Mouse (Mus musculus) heart, adult 11 months (tissue): Measurements from ENCODE around the gene Phldb2.
A peak's percentile ranks its signal among the peaks of the same experiment; 100 is the strongest.

Source experiments
- DNase-seq: peaks from one replicate; pipeline ENCODE4 v3.0.0; 2022

Gene Phldb2

DNA sequence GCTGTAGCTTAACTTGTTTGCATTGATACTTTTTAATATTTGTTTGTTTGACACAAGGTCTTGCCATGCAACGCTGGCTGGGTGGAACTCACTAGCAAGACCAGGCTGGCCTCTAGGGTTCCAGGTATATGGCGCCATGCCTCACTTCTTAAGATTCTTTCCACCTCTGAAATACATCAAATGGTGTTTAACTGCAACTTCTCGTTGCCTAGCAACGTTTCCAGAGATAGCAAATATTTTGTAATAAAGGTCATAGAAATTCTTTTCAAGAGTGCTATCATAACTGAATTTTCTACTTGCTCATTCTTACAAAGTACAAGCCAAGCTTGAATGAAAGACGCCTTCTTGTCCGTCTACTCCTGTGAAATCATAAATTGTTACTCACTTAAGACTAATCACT, 165.7 kb downstream of the Phldb2 start:
- peak; percentile 45 for DNase-seq

DNA sequence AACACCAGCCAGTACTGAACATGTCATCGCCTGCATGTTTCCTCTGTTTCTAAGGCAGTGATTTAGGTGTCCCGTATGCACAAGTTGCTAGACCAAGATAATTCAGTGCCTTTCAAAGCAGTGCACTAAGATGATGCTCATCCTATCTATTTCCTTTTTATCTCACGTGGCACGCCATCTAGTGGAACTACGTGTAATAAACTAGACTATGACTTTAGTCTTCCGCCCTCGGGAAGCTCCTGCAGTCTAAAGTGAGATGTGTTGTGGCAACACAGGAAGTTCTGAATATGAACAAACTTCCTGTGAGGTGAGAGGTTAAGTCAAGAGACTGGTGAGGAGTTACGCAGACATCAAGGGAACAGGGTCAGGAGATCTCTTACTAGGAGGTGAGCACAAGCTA, 166.8 kb downstream of the Phldb2 start:
- peak; percentile 90 for DNase-seq

DNA sequence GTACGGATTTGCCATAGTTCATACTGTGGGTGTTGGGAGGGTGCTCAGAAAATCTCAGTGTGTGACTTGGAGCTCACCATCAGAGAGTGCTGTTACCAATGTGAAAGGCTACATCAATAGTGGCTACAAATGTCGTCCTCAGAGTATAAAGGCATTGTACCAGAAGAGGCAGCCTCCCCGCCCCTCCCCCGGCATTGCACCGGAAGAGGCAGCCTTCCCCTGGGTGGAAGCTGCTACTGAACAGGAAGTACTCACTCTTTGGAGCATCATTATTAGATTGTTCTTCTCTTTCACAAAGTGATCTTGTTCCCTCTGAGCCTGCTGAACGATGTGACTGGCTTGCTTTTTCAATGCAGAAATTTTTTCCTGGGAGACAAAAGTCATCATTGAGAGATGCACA, 173.4 kb downstream of the Phldb2 start:
- peak; percentile 82 for DNase-seq

DNA sequence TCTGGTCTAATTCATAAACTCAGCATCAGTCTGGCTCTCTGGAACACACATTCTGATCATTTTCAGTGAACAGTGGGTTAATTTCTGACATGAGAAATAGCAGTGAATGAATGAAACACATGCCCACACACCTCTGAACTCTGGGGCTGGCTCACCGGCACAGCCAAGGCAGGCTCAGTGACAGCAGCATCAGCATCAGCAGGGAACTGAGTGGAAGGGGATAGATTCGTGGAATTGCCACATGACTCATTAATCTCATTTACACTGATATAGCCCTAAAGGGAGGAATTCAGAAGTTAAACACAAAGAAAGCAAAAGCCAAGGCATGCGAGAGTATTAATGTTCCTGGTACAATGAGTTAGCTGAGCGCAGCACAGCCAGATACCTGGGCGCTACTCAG, 178.6 kb downstream of the Phldb2 start:
- DNase-seq = no peak

DNA sequence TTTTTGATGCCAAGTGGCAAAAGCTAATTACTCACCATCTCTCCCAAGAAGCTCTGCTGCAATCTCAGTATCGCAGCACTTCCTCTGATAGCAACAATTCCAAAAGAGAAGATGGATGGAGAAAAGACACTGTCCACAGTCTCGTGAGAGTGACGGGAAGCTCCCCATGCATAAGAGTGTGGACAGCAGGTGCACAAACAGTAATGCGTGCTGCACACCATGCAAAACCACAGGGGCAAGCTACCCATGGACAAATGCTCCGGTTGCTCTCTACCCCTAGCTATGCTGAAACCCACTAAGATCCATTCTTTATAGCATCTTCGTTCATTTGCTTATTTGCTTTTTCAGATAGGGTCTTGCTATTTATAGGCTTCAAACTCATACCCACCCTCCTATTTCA, 182.5 kb downstream of the Phldb2 start:
- no peak for DNase-seq

DNA sequence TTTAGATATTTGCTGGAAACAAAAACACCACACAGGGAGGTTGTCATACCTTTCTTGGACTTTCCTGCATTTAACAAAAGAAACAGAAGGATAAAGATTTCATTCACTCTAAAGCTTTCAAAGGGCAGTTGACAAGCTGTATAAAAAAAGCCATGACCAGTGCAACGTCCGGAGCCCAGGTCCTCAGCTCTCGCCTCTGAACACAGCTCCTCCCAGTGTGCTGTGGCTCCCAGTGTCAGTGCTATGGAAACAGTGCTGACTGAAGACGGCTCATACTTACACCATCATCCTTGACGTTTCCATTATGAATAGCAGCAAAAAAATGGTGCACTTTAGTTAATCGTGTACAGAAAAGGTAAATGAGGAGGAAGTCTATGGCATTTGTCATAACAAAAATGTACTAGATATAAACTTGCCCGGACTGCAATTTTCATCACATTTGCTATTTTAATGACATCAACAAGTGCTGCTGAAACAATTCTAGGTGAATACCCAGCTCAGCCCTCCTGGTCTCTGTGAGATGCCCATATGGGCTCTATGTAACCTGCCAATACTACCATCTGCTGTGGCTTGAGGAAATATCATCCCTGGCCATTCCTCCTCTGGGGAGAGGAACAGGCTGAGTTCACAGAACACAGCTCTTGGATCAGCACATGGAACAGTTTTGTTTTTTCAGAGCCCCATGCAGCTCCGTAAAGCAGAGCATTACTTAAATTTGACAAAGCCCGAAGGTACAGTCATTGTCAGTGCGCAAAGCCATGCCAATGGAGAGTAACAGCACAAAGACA, 185.4 kb downstream of the Phldb2 start:
- DNase-seq = no peak

DNA sequence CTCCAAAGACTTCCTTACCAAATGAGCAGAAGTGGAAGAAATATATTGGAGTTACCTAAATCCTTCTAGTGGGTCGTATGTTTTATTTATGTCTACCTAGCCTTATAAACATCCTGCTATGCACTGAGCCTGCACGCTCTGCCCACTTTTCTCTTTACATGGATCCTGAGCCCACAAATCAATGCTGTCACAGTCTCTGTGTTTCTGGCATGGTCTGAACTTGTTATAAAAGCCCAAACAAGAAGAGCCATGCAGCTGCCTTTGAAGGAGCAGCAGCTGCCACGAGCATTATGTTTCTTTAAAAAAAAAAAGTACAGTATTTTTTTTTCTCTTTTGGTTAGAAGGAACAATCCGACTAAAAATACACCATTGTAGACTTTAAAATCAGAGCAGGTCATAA, 186.0 kb downstream of the Phldb2 start:
- no peak for DNase-seq

DNA sequence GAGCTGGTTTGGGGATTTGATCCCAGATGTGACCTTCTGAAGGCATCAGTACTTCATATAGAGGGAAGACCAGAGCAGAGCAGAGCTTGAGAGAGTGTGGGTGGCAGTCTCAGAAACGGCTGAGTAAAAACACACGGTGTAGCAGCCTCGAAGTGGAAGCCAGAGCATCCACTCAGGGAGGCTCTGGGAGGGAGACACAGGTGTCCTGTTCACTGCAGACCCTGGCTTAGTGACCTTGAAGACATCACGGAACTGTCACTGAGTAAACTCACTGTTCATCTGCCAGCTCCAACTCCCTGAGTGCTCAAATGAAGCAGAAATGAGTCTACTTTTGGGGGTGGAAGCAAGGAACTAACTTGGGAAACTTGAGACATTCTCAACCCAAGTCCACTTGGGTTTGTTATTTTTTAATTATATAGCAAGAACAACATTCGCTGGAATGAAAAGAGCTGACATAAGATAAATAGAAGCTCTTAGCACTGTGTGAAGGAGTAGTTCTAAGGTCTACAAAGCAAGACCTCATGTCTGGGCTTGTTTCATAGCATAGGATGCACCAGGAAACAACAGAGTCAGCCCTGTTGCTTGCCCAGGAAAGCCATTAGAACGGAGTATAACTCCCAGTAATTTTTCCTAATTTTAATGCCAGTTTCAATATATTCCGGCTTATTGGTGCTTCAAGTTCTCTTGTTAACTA, 187.4 kb downstream of the Phldb2 start:
- DNase-seq = no peak

DNA sequence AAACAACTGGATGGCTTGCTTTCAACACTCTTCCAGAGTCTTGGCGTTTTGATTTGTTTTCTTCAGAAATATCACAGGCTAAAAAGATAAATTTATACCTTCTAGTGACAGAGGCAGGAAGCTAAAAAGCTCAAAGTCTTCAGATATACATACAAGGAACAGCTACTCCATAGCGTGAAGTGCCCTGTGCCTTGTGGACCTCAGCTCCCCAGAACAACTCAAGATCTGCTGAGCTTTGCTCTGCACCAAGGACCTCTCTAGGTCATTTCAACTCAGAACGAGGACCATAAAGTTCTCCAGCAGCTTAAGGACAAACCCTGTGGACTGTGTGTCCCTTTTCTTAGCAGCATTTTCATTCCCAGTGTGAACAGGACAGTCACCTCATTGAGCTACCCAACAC, 188.3 kb downstream of the Phldb2 start:
- no peak for DNase-seq

DNA sequence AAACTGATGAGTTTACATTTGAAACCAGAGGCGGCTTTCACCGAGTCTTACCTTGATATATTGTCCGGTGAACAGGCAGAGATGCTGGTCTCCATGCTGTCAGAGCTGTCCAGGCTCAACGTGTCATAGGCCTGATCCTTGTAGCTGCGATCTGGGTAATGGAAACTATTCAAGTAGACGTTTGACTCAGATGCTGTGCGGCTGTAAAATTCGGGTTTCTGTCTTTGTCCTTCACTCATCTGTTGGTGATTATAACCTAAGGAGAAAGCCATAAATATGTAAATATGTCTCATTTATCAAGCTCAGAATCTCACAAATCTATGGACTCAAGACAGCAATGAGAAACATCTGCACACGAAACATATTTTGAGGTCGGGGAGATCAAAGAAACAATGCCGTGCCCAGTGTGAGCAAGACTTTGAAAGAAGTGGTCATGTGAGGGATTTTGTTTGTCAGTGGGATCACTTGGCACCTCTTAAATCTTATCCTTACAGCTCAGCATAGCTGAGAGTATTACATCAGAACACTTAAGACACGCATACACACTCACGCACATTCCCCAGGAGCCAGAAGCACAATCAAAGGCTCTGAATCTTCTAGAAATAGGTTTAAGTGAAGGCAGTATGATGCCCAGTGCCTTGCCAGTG, 190.4 kb downstream of the Phldb2 start:
- no peak for DNase-seq

DNA sequence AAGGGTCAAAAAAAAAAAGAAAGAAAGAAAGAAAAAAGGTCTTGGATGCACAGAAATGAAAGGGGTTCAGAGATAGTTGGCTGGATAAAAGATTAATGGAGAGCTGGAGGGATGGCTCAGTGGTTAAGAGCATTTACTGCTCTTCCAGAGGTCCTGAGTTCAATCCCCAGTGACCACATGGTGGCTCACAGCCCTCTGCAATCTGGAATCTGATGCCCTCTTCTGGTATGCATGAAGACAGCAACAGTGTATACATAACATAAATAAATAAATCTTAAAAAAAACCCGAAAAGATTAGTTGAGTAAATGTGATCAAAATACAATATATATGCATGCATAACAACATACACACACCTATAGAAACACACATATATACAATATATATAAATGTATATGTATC, 192.0 kb downstream of the Phldb2 start:
- no peak for DNase-seq

DNA sequence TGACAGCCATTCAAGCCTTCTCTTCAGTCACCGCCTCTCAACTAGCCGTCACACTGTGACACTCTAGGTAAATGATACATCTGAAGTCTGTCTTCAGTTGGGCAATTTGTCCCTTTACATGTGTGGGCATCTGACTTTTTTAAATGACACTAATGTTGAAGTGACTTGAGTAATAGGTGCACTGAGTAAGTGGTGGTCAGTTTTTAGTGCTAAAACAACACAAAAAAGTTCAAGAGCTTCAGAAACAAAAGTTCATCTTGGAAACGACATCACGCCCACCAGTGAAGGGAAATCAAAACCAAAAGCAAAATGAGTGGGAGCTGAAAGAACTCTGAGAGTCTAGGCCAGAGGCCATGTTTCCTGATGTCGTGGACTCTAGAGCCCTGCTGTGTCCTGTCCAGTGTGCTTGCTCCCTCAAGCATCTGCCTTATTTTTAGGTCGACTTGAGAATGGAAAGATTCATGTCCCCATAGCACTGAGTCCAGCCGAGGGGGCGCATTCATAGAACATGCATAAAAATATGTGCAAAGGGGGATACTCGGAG, 194.6 kb downstream of the Phldb2 start:
- peak; percentile 93 for DNase-seq

DNA sequence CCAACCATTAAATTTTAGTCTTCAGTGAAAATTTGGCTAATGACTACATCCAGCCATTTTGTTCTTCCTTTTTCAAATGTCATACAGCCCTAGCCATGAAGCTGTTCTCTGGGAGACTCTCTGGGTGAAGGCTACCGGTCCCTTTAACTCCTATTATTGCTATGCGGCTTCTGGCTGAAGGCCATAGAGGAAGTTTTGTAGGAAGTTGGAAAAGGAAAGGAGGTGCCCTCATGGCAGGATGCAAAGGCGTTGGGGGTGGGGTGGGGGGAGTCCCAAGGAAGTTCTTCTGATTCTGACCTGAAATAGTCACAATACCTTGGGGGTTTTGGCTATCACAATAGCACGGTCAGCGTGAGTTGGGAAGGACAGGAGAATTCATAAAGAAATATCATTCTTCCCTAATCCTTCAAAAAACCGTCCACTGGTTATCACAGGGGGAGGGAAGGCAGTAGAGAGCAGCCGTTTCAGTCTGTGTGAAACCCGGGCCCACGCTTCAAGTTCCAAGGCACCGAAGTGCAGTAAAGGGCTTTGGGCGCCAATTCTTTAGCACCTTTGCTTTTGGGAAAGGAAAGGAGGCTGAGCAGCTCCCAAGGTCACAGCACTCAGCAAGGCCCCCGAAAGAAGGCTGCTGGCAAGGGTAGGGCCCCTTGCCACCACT, 195.8 kb downstream of the Phldb2 start:
- peak; percentile 99 for DNase-seq

DNA sequence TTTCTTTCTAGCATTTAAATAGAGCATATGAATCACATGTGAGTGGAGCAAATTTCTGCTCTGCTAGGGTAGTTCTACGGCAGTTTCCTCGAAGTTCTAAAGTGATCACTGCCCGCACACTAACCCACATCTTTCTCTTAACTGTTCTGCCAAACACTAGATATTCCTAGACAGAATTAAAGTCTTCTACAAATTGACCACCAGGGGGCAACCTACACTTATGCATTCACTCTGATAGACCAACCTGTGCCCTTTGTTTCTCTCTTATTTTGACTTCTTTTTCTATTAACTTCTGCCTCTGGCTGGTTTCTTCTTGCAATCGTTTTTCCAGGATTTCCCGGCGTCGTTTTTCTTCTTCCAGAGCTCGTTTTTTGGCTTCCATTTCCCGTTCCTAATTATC, 196.5 kb downstream of the Phldb2 start:
- DNase-seq = peak; percentile 83

DNA sequence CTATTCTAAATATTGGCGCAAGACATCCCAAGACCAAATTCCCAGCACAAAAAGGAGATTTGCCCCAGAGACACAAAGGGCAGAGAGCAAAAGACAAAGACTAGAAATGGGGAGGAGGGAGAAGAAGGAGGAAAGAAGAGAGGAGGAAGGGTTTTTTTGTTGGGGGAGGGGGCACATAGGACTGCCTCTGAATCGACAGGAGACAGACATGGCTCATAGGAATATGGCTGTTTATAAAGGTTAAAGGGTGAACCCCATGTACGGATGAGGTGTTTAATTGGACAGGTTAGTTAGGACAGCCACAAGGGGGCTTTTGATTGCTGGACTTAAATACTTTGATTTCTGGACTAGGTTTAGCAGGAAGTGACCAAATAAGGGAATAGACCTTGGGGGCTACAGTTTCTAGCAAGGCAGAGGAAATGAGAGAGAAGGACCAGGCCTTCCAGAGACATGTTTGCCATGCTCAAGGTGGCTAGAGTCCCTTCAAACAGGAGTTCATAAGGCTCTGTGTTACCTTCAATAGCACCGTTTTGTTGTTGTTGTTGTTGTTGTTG, 209.7 kb downstream of the Phldb2 start:
- peak; percentile 88 for DNase-seq

DNA sequence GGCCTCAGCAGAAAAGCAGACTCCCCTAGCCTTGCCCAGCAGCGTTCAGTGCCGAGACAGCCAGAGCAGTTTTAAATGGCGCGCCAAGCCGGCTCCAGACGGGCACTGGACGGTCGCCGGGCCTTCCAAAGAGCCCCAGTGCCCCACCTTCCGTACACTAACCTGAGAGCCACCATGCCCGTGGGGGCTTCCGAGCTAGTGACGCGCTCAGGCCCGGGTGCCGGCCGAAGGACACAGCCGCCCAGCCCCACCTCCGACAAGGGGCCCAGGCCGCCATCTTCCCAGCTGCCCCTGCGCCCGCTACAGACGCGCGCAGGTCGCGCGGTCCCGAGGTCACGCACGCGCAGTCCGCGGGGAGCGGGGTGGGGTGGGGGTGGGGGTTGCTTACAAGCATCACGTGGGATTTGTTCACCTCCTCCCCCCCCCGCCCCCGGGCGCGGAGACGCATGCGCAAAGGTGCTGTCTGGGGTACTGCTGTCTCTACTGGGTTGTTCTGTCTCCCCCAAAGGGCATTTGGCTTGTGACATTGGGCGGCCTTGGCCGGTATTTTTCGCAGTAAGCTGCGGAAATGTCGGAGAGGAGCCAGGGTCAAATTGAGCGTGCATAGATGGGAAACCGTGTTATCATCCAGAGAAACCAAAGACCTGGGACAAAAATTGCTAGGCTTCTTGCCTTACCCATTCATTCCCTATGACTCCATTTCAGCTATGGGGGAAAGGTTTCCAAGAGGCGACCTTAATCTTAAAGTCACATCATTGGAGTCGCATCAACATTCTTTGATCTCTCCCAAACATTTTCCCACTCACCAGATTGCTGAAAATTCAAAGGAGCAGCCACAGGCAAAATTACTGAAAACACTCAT, 210.6 kb downstream of the Phldb2 start, which contains the start of gene Abhd10:
Abhd10 (minus strand) TSS at position 341 of the 862 bp plus-strand sequence.
- DNase-seq = peak; percentile 100

DNA sequence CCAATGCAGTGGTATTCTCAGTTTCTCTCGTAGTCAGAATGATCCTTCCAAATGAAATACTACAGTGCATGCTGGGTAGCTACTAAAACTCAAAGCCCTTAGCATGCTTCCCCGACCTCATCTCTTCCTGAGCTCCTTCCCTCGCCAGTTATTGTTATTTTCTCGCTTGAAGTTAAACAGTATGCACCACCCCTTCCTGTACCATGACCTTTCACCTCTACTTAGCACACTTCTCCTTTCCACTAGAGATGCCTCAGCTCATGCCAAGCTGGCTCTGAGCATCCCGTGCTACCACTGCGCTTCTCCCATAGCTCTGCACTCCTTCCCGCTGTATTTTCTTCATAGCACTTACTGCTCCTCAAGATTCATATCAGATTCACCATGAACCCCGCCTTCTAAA, 215.5 kb downstream of the Phldb2 start:
- DNase-seq = peak; percentile 61

DNA sequence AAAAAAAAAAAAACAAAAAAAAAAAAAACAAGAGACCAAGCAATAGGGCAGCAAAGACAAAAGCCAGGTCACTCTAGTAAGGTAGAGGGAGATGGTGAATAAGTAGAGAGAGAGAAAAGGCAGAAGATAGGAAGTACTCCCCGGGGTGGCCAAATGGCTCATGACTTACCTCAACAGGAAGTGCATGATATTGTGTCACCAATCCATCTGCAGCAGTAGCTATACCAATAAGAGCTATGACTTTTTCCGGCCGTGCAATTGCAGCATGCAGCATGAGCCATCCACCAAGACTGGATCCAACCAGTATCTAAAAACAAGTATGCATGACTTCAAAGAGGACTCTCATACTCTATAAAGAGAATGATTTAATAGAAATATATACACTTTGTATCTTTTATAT, 216.7 kb downstream of the Phldb2 start:
- peak; percentile 77 for DNase-seq

DNA sequence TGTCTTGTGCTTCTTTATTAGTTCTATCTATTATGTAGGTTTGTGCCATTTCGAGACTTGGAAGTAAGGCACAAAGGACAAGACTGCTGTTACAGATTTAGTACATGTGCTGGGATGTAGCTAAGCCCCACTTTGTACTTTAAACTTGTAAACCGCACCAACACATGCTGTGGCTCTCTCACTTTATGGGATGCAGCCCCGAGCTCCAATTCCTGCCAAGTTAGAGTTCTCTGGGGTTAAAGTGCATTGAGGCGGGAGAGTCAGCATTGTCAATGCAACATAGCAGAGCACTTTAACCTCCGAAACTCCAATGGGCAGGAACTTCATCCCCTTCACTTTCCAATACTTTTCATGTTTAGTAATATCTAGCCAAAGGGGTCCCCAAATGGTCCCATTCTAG, 224.2 kb downstream of the Phldb2 start:
- DNase-seq = peak; percentile 83

DNA sequence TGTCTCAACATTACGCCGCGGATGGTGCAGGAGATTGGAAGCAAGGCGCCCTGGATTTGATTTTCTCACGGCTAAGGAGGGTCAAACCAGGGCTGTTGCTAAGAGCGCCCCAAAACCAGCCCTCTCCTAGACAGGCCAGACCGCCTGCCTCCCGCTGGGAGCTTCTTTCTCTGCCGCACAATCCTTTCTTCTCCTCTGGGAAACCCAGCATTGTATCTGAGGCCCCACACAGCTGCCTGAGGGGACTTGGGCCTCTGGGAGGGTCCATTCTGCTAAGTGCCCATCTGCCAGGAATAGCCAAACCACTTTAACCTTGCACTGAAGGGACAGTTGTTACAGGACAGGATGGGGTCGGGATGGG, 228.7 kb downstream of the Phldb2 start:
- DNase-seq = peak; percentile 78

DNA sequence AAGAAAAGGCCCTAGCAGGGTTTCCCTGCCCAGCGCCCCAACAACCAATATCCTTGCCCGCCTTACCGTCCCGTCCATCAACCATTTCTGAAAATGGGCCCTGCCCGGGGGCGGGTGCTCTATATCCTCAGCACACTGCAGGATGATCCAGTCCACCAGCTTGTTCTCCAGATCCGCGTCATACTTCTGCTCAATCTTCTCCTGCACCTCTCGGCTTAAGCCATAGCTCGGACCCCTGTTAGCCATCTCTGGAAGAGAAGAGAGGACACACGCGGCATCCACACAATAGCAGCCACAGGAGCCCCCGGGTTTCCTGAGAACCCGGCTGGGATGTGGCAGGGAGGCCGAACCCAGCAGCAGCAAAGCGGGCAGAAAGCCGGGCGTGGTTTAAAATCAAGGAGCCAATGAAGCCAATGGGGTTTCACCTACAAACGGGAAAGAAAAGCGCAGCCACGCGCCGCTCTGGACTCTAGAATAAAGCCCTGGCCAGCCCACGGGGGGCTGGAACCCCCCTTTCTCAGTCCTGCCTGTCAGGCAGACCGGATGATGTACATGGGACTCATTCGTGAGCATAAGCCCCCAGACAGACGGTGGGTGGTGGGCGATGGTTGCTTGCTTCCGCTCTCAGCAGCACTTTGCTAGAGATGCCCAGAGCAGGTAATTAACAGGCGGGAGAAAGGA, 229.2 kb downstream of the Phldb2 start, which contains the start of gene Tagln3:
Tagln3 (minus strand) TSS at position 548 of the 681 bp plus-strand sequence.
- peak; percentile 87 for DNase-seq
